Mouse (Mus musculus) C2C12 (cell line): ENCODE measurements around the gene Cilp.

Experiments used
- CTCF ChIP-seq: IDR thresholded peaks from one replicate; pipeline ENCODE4 v1.5.1; 2011; ENCODE audit not compliant: control insufficient read depth, insufficient read depth, insufficient read length
- MYOG ChIP-seq: IDR thresholded peaks from one replicate; pipeline ENCODE4 v1.6.1; 2011; ENCODE audit not compliant: control insufficient read depth, insufficient read length; ENCODE audit errors: extremely low read depth

DNA sequence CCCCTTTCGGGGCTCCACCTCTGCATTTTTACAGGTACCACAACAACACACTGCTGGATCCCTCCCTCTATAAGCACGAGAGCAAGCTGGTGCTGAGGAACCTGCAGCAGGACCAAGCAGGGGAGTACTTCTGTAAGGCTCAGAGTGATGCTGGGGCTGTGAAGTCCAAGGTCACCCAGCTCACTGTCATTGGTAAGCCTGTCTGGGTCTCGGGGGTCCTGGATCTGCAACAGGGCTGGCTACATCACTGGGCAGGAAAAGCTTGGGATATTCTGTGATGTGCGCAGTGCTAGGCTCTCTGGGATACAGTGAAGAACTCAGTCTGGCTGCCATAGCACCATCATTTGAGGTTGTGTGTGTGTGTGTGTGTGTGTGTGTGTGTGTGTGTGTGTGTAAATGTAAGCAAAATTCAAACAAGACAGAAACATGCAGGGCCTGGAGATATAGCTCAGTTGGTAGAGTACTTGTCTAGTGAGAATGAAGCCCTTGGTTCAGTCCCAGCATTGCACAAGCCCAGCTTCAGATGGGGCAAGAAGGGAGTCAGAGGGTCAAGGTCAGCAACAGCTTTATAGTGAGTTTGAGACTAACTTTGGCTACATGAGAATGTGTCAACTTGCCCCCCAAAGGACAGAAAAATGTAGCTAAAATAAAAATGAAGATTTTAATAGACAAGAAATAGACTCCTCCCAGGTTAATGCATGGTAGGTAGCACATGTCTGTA is 11.0 kb downstream of the Cilp start:
- no peak for TF ChIP-seq CTCF
- TF ChIP-seq MYOG: no peak
